Mouse (Mus musculus): ENCODE measurements around the gene Eif5a. TPM values are rescaled to one million over a fixed set of nuclear protein-coding genes. Genes with fewer than 3 reads are reported as not detected.
"Not testable (repeated sequence)": the region's sequence is repeated elsewhere in the genome, so short reads cannot be mapped to it uniquely, and the experiment has no call there.

Gene Eif5a
- total RNA-seq, 4 experiments from 2014 or later = 443 to 477 (median 467) TPM

GRCm38 (mm10) chr11:69945997-69946891 is 24.5 kb upstream of the Eif5a start:
- DNase-seq (ENCODE audit: low spot score in 2 of 2) = no peak

- no peak for DNase-seq (ENCODE audit: low spot score in 2 of 2)
Measured at GRCm38 (mm10) chr11:69945216-69945615, 23.5 kb upstream of the Eif5a start.

- no peak for DNase-seq (ENCODE audit: low spot score in 2 of 2)
Measured at GRCm38 (mm10) chr11:69940962-69941361, 19.2 kb upstream of the Eif5a start.

GRCm38 (mm10) chr11:69939731-69940130 is 18.0 kb upstream of the Eif5a start:
- no peak for DNase-seq (ENCODE audit: low spot score in 2 of 2)

GRCm38 (mm10) chr11:69939181-69939580 is 17.4 kb upstream of the Eif5a start:
- no peak for DNase-seq (ENCODE audit: low spot score in 2 of 2)

- no peak for DNase-seq (ENCODE audit: low spot score in 2 of 2)
Measured at GRCm38 (mm10) chr11:69938401-69938979, 16.7 kb upstream of the Eif5a start.

GRCm38 (mm10) chr11:69937834-69938233 is 16.1 kb upstream of the Eif5a start:
- no peak for DNase-seq (ENCODE audit: low spot score in 2 of 2)

GRCm38 (mm10) chr11:69937385-69937784 is 15.6 kb upstream of the Eif5a start:
- peak in 1 of 2 experiments; percentile 57 for DNase-seq (ENCODE audit: low spot score in 2 of 2)

- DNase-seq (ENCODE audit: low spot score in 2 of 2) = no peak
Measured at GRCm38 (mm10) chr11:69936714-69937347, 15.1 kb upstream of the Eif5a start.

GRCm38 (mm10) chr11:69936156-69936555 is 14.4 kb upstream of the Eif5a start:
- no peak for DNase-seq (ENCODE audit: low spot score in 2 of 2)

GRCm38 (mm10) chr11:69935137-69935879 is 13.6 kb upstream of the Eif5a start, which contains the start of gene Ybx2:
Gene Ybx2 (plus strand): TSS chr11:69935796.
- DNase-seq (ENCODE audit: low spot score in 2 of 2) = peak; percentile 77 to 86

GRCm38 (mm10) chr11:69934681-69935080 is 12.9 kb upstream of the Eif5a start:
- DNase-seq (ENCODE audit: low spot score in 2 of 2) = no peak

GRCm38 (mm10) chr11:69934169-69934568 is 12.4 kb upstream of the Eif5a start:
- DNase-seq (ENCODE audit: low spot score in 2 of 2) = peak; percentile 88 to 89

GRCm38 (mm10) chr11:69933066-69933465 is 11.3 kb upstream of the Eif5a start:
- DNase-seq (ENCODE audit: low spot score in 2 of 2) = no peak

GRCm38 (mm10) chr11:69932254-69932653 is 10.5 kb upstream of the Eif5a start:
- no peak for DNase-seq (ENCODE audit: low spot score in 2 of 2)

GRCm38 (mm10) chr11:69931769-69932168 is 10.0 kb upstream of the Eif5a start:
- DNase-seq (ENCODE audit: low spot score in 2 of 2) = no peak

GRCm38 (mm10) chr11:69930967-69931537 is 9.3 kb upstream of the Eif5a start:
- no peak for DNase-seq (ENCODE audit: low spot score in 2 of 2)

GRCm38 (mm10) chr11:69930176-69930575 is 8.4 kb upstream of the Eif5a start:
- not testable (repeated sequence) for DNase-seq (ENCODE audit: low spot score in 2 of 2)

GRCm38 (mm10) chr11:69929712-69930111 is 8.0 kb upstream of the Eif5a start:
- DNase-seq (ENCODE audit: low spot score in 2 of 2) = no peak

GRCm38 (mm10) chr11:69927501-69927900 is 5.7 kb upstream of the Eif5a start:
- no peak for DNase-seq (ENCODE audit: low spot score in 2 of 2)

GRCm38 (mm10) chr11:69922796-69923195 is 1.0 kb upstream of the Eif5a start:
- no peak for DNase-seq (ENCODE audit: low spot score in 2 of 2)

All from gastrocnemius, adult 8-10 months (tissue).